Mouse (Mus musculus) liver, embryonic 16.5 days (tissue): Measurements from ENCODE around the gene Dcdc2b. TPM values are rescaled to one million over a fixed set of nuclear protein-coding genes. Genes with fewer than 3 reads are reported as not detected.

Experiments used
- ATAC-seq: fragments of 200-750 bp; cut with Nextera tagmentation; 2 replicates; pipeline ENCODE4 v1.8.0; 2017; ENCODE audit warnings: low read depth, mild to moderate bottlenecking, moderate number of reproducible peaks, moderate library complexity
- H3K27ac ChIP-seq: fragments of 300-500 bp; sonication (generic); 2 replicates; pipeline ENCODE4 v1.5.1; 2014; ENCODE audit warnings: mild to moderate bottlenecking, low read length
- H3K27me3 ChIP-seq: fragments of 300-500 bp; sonication (generic); 2 replicates; pipeline ENCODE4 v1.6.1; 2014; ENCODE audit warnings: low read depth, low read length, mixed read lengths; ENCODE audit not compliant: control insufficient read depth, insufficient read depth
- H3K36me3 ChIP-seq: fragments of 300-500 bp; sonication (generic); 2 replicates; pipeline ENCODE4 v1.6.1; 2014; ENCODE audit warnings: mild to moderate bottlenecking; ENCODE audit not compliant: control insufficient read depth, insufficient read depth
- H3K4me1 ChIP-seq: fragments of 300-500 bp; sonication (generic); 2 replicates; pipeline ENCODE4 v1.6.1; 2014; ENCODE audit warnings: low read depth, low read length, mixed read lengths; ENCODE audit not compliant: control insufficient read depth
- H3K4me2 ChIP-seq: fragments of 300-500 bp; sonication (generic); 2 replicates; pipeline ENCODE4 v1.6.1; 2014; ENCODE audit warnings: low read depth, low read length, mixed read lengths
- H3K4me3 ChIP-seq: fragments of 300-500 bp; sonication (generic); 2 replicates; pipeline ENCODE4 v1.5.1; 2014; ENCODE audit warnings: low read depth, mild to moderate bottlenecking, low read length
- H3K9ac ChIP-seq: fragments of 300-500 bp; sonication (generic); 2 replicates; pipeline ENCODE4 v1.6.1; 2014; ENCODE audit warnings: low read depth, low read length
- H3K9me3 ChIP-seq: fragments of 300-500 bp; sonication (generic); replicated peaks from 2 replicates; pipeline ENCODE4 v1.6.1; 2016; ENCODE audit warnings: low read length; ENCODE audit not compliant: control insufficient read depth
- WGBS: fragments of 180-500 bp; shearing (Covaris S2); extraction: QIAGEN DNeasy Blood & Tissue Kit; methylation state at CpG from one replicate; pipeline ENCODE4 v1.1.7; 2014; ENCODE audit not compliant: insufficient replicate concordance; 5-methylcytosine and 5-hydroxymethylcytosine counted together
- polyA plus RNA-seq: library from polyadenylated mRNA; unstranded; fragments of >200 nt; fragmentation: Nextera tagmentation; extraction: Ambion mirVana; gene quantifications from 2 replicates; pipeline ENCODE4 v1.2.1, GENCODE M21; 2015

Gene Dcdc2b
- polyA plus RNA-seq, 1 experiment from 2014 or later: 0.46 TPM

DNA sequence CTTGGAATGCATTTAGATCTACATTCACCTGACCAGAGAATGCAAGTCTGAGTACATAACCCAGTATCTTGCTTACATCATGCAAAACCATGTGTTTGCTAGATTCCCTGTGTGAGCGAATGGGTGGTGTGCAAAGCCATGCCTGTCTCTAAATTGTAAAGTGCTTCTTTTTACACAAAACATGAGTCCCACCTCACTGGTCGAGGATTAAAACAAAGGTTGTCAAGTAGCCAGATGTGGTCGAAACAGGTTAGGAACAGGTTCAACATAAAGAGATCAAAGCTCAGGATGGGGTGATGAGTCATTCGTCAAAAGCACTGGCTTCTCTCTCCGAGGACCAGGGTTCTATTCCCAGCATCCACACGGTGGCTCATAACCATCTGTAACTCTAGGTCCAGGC lies 48.9 kb downstream of the Dcdc2b start:
- Histone ChIP-seq H3K27ac (no peak overlapping the region), H3K4me3 (no peak overlapping the region), H3K4me2 (no peak overlapping the region), H3K9me3 (no peaks in the 10 kb centered on the region), H3K36me3 (no peaks in the 10 kb centered on the region), H3K27me3 (no peaks in the 10 kb centered on the region), H3K9ac (no peak overlapping the region), H3K4me1 (peaks cover 3% of the 10 kb centered on the region)
- 74% methylated on average over 6 of the region's 6 CpGs for WGBS
- ATAC-seq: no peak

DNA sequence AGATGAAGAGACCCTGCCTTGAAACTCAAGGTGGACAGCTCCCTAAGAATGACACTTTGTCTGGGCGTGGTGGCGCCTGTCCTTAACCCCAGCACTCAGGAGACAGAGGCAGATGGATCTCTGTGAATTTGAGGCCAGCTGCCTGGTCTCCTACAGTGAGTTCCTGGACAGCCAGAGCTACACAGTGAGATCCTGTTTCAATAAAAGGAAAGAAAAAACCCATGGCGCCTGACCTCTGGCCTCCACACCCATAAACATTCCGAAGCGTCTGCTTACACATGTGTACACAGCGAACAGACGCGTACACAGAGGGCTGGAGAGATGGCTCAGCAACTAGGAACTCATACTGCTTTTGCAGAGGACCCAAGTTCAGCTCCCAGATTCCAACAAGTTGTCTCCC lies 50.3 kb downstream of the Dcdc2b start:
- Histone ChIP-seq H3K27ac (no peak overlapping the region), H3K4me2 (no peak overlapping the region), H3K9ac (no peak overlapping the region), H3K9me3 (no peaks in the 10 kb centered on the region), H3K4me3 (no peak overlapping the region), H3K27me3 (no peaks in the 10 kb centered on the region), H3K36me3 (no peaks in the 10 kb centered on the region), H3K4me1 (peaks cover 3% of the 10 kb centered on the region)
- peak; percentile 48; the same call in 1 of the 2 replicates for ATAC-seq
- 76% methylated on average over 8 of the region's 8 CpGs for WGBS

DNA sequence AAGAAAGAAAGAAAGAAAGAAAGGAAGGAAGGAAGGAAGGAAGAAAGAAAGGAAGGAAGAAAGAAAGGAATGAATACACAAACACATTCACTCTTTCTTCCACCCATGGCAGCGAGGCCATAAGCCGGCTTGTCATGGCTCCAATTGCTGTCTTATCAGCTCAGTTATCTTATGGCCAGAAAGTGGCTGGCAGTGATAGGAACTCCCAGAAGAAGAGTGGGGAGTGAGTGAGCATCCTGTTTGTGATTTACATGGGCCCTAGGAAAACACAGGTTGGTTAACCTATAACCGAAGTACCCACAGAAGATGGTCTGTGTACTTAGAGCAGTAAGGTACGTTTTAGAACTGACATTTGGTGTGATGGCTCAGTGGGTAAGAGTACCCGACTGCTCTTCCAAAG lies 52.9 kb downstream of the Dcdc2b start:
- Histone ChIP-seq H3K4me1 (peaks cover 22% of the 10 kb centered on the region), H3K4me2 (no peak overlapping the region), H3K9me3 (no peaks in the 10 kb centered on the region), H3K36me3 (no peaks in the 10 kb centered on the region), H3K4me3 (no peak overlapping the region), H3K9ac (no peak overlapping the region), H3K27me3 (no peaks in the 10 kb centered on the region), H3K27ac (no peak overlapping the region)
- no peak for ATAC-seq
- 41% methylated on average over 5 of the region's 5 CpGs for WGBS

Other genes with a start within 250 kb of the Dcdc2b start
- gene Zbtb8a, start 236.1 kb downstream of the Dcdc2b start, polyA plus RNA-seq: 2.2 and 2.7 TPM in 2 replicates
- 1.3 and 1.4 TPM in 2 replicates for gene Zbtb8b, start 173.4 kb downstream of the Dcdc2b start, polyA plus RNA-seq
- gene Bsdc1, start 152.7 kb downstream of the Dcdc2b start, polyA plus RNA-seq: 79.2 and 87.0 TPM in 2 replicates
- 0.13 TPM in 1 of 2 replicates, not detected in the other for gene Tssk3, start 123.2 kb downstream of the Dcdc2b start, polyA plus RNA-seq
- gene Fam229a, start 123.1 kb downstream of the Dcdc2b start, polyA plus RNA-seq: 0.23 and 0.60 TPM in 2 replicates
- gene Marcksl1, start 100.7 kb downstream of the Dcdc2b start, polyA plus RNA-seq: 36.6 and 41.4 TPM in 2 replicates
- 82.1 and 89.8 TPM in 2 replicates for gene Hdac1, start 71.5 kb downstream of the Dcdc2b start, polyA plus RNA-seq
- 3.1 and 3.2 TPM in 2 replicates for gene Lck, start 40.6 kb downstream of the Dcdc2b start, polyA plus RNA-seq
- gene Fam167b, start 35.7 kb downstream of the Dcdc2b start, polyA plus RNA-seq: 6.9 and 7.5 TPM in 2 replicates
- 133 and 142 TPM in 2 replicates for gene Eif3i, start 13.6 kb downstream of the Dcdc2b start, polyA plus RNA-seq
- 104 and 106 TPM in 2 replicates for gene Tmem234, start 13.6 kb downstream of the Dcdc2b start, polyA plus RNA-seq
- gene Iqcc, start 4.8 kb upstream of the Dcdc2b start, polyA plus RNA-seq: 7.5 and 8.0 TPM in 2 replicates
- gene Ccdc28b, start 9.7 kb upstream of the Dcdc2b start, polyA plus RNA-seq: 11.2 and 12.7 TPM in 2 replicates
- gene Txlna, start 26.8 kb upstream of the Dcdc2b start, polyA plus RNA-seq: 22.1 and 24.2 TPM in 2 replicates
- 6.9 and 7.0 TPM in 2 replicates for gene Kpna6, start 58.5 kb upstream of the Dcdc2b start, polyA plus RNA-seq
- gene Tmem39b, start 82.6 kb upstream of the Dcdc2b start, polyA plus RNA-seq: 3.3 TPM in 2 replicates
- gene Khdrbs1, start 128.0 kb upstream of the Dcdc2b start, polyA plus RNA-seq: 19.6 and 20.2 TPM in 2 replicates
- 143 and 159 TPM in 2 replicates for gene Ptp4a2, start 197.0 kb upstream of the Dcdc2b start, polyA plus RNA-seq